Mouse (Mus musculus): ENCODE measurements at regions not wholly inside any gene's neighbourhood (a gene's known extent, or its start where the extent isn't known, plus 50 kb on each side); places are given as distances from the start of the nearest gene placed in this dataset.

GRCm38 (mm10) chr10:117531798-117532747 is 97.2 kb upstream of the Cpm start:
- TF ChIP-seq GATA1 (IDR thresholded peaks at IDR 0.05; ENCODE audit: low read length) = no peak

- no peak for TF ChIP-seq GATA1 (IDR thresholded peaks at IDR 0.05; ENCODE audit: low read length)
Measured at GRCm38 (mm10) chr10:117530859-117531602, 98.3 kb upstream of the Cpm start.

- TF ChIP-seq GATA1 (IDR thresholded peaks at IDR 0.05; ENCODE audit: low read length) = no peak
Measured at GRCm38 (mm10) chr10:117530007-117530858, 99.1 kb upstream of the Cpm start.

- TF ChIP-seq GATA1 (IDR thresholded peaks at IDR 0.05; ENCODE audit: low read length) = no peak
Measured at GRCm38 (mm10) chr10:117529269-117530006, 99.9 kb upstream of the Cpm start.

GRCm38 (mm10) chr10:117528575-117529268 is 100.6 kb upstream of the Cpm start:
- TF ChIP-seq GATA1 (IDR thresholded peaks at IDR 0.05; ENCODE audit: low read length) = no peak

- TF ChIP-seq GATA1 (IDR thresholded peaks at IDR 0.05; ENCODE audit: low read length) = no peak
Measured at GRCm38 (mm10) chr10:117527979-117528378, 101.3 kb upstream of the Cpm start.

- no peak for TF ChIP-seq GATA1 (IDR thresholded peaks at IDR 0.05; ENCODE audit: low read length)
Measured at GRCm38 (mm10) chr10:117527243-117527642, 102.1 kb upstream of the Cpm start.

- TF ChIP-seq GATA1 (IDR thresholded peaks at IDR 0.05; ENCODE audit: low read length) = no peak
Measured at GRCm38 (mm10) chr10:117526834-117527188, 102.5 kb upstream of the Cpm start.

- no peak for TF ChIP-seq GATA1 (IDR thresholded peaks at IDR 0.05; ENCODE audit: low read length)
Measured at GRCm38 (mm10) chr10:117526008-117526833, 103.1 kb upstream of the Cpm start.

- no peak for TF ChIP-seq GATA1 (IDR thresholded peaks at IDR 0.05; ENCODE audit: low read length)
Measured at GRCm38 (mm10) chr10:117525608-117526007, 103.7 kb upstream of the Cpm start.

GRCm38 (mm10) chr10:117524926-117525565 is 104.3 kb upstream of the Cpm start:
- no peak for TF ChIP-seq GATA1 (IDR thresholded peaks at IDR 0.05; ENCODE audit: low read length)

GRCm38 (mm10) chr10:117524101-117524500 is 105.2 kb upstream of the Cpm start:
- no peak for TF ChIP-seq GATA1 (IDR thresholded peaks at IDR 0.05; ENCODE audit: low read length)

All from G1E-ER4 (cell line).